ENCODE assay signal across 17 mouse cellular contexts in the genomic region with DNA sequence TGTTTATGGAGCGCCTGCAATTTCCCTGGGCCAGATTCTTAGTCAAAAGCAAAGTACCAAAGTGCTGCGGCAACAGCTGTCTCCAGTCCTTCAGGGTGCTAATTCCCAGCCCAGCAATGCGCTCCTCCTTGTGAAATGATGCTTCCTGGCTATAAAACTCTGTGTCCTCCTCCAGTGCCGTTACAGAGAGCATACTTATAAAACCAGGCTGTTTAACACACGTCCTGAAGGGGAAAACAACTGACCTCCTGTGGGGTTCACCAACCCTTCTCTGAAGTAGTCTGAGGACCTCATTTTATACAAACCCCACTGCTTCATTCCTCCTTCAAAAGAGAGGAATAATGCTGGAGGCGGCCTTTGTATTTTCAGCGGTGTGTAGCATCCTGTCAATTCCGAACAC. TPM values are rescaled to one million over a fixed set of nuclear protein-coding genes. Genes with fewer than 3 reads are reported as not detected.
DNase-seq lines count a peak whose midpoint lies in the region; ATAC-seq and TF ChIP-seq lines count a peak whose summit lies in the region.
"Had no signal": no experiment of that assay in that cellular context is flagged by ENCODE, and none has a peak within 500 bp of the region (broad histone marks: within the 10 kb centered on the region; RNA-seq: fewer than 3 reads in every experiment).

No protein-coding gene starts in this region.

- H3K4me2 ChIP-seq in hindbrain, embryonic 11.5 days (replicated peaks; ENCODE audit: low read depth, low read length): no peak overlapping the region
- H3K4me2 ChIP-seq in limb, embryonic 14.5 days (replicated peaks; ENCODE audit: low read depth, low read length, severe bottlenecking): no peak overlapping the region
- H3K4me2 ChIP-seq in forebrain, embryonic 12.5 days: peak overlapping the region; percentile 11; the same call in 1 of the 2 replicates
- H3K4me2 ChIP-seq in midbrain, embryonic 13.5 days (replicated peaks): no peak overlapping the region
- H3K4me2 ChIP-seq: embryonic facial prominence, embryonic 13.5 days; intestine, embryonic 15.5 days had no signal

- no peaks in the 10 kb centered on the region for H3K9me3 ChIP-seq in hindbrain, embryonic 10.5 days
- H3K9me3 ChIP-seq in hindbrain, embryonic 11.5 days (ENCODE audit: control insufficient read depth, low read length): no peaks in the 10 kb centered on the region
- no peaks in the 10 kb centered on the region for H3K9me3 ChIP-seq in limb, embryonic 14.5 days (ENCODE audit: control insufficient read depth, low read length)
- H3K9me3 ChIP-seq in limb, embryonic 10.5 days (replicated peaks): no peaks in the 10 kb centered on the region
- no peaks in the 10 kb centered on the region for H3K9me3 ChIP-seq in forebrain, embryonic 12.5 days
- no peaks in the 10 kb centered on the region for H3K9me3 ChIP-seq in midbrain, embryonic 13.5 days
- H3K9me3 ChIP-seq: embryonic facial prominence, embryonic 13.5 days; heart, embryonic 10.5 days; intestine, embryonic 15.5 days had no signal

- no peak for DNase-seq in hindbrain, embryonic 10.5 days (ENCODE audit: low spot score)
- no peak for DNase-seq in hindbrain, embryonic 11.5 days (ENCODE audit: low spot score)
- DNase-seq in limb, embryonic 14.5 days (ENCODE audit: low spot score): no peak
- DNase-seq in limb, embryonic 10.5 days (ENCODE audit: low spot score): no peak
- DNase-seq in urinary bladder, postnatal 10 days (ENCODE audit: low spot score): no peak
- DNase-seq in thymus, postnatal 0 days (ENCODE audit: low spot score): no peak
- DNase-seq: adrenal gland, postnatal 25 days; cerebellum, postnatal 14 days; gastrocnemius, postnatal 36 days; heart, postnatal 36 days; right cerebral cortex, postnatal 4 days had no signal

- ATAC-seq in hindbrain, embryonic 11.5 days (ENCODE audit: low FRiP score): no peak
- ATAC-seq in limb, embryonic 14.5 days (ENCODE audit: low FRiP score, low read depth): 0 out of 2 replicates have a peak, but pooled peaks have one; percentile 30
- ATAC-seq in forebrain, embryonic 12.5 days (ENCODE audit: low FRiP score): peak; percentile 39; the same call in 1 of the 2 replicates
- 0 out of 2 replicates have a peak, but pooled peaks have one; percentile 50 for ATAC-seq in midbrain, embryonic 13.5 days
- ATAC-seq: activated CD4-positive, CD25-positive, alpha-beta regulatory T cell, adult 4 months; intestine, embryonic 15.5 days had no signal

- 0 out of 2 replicates have a peak overlapping the region, but pooled peaks have one; percentile 3 for H3K27ac ChIP-seq in hindbrain, embryonic 10.5 days
- H3K27ac ChIP-seq in hindbrain, embryonic 11.5 days (ENCODE audit: low read depth, low read length): no peak overlapping the region
- H3K27ac ChIP-seq in limb, embryonic 14.5 days (replicated peaks; ENCODE audit: low read depth, low read length): no peak overlapping the region
- no peak overlapping the region for H3K27ac ChIP-seq in limb, embryonic 10.5 days
- H3K27ac ChIP-seq in forebrain, embryonic 12.5 days: peak overlapping the region; percentile 51
- H3K27ac ChIP-seq in midbrain, embryonic 13.5 days: no peak overlapping the region
- H3K27ac ChIP-seq: embryonic facial prominence, embryonic 13.5 days; heart, embryonic 10.5 days; intestine, embryonic 15.5 days had no signal

- no peak overlapping the region for H3K4me3 ChIP-seq in hindbrain, embryonic 10.5 days
- no peak overlapping the region for H3K4me3 ChIP-seq in hindbrain, embryonic 11.5 days (ENCODE audit: low read depth, low read length)
- H3K4me3 ChIP-seq in limb, embryonic 14.5 days (replicated peaks; ENCODE audit: low read length): no peak overlapping the region
- H3K4me3 ChIP-seq in limb, embryonic 10.5 days: no peak overlapping the region
- no peak overlapping the region for H3K4me3 ChIP-seq in forebrain, embryonic 12.5 days (replicated peaks)
- H3K4me3 ChIP-seq in midbrain, embryonic 13.5 days (replicated peaks): no peak overlapping the region
- H3K4me3 ChIP-seq: embryonic facial prominence, embryonic 13.5 days; heart, embryonic 10.5 days; intestine, embryonic 15.5 days had no signal

- WGBS in hindbrain, embryonic 10.5 days: 36% methylated on average over 8 of the region's 8 CpGs
- WGBS in hindbrain, embryonic 11.5 days: 37% methylated on average over 8 of the region's 8 CpGs
- WGBS in limb, embryonic 14.5 days: 32% methylated on average over 8 of the region's 8 CpGs
- 49% methylated on average over 8 of the region's 8 CpGs for WGBS in limb, embryonic 10.5 days
- WGBS in forebrain, embryonic 12.5 days: 12% methylated on average over 8 of the region's 8 CpGs
- 27% methylated on average over 8 of the region's 8 CpGs for WGBS in midbrain, embryonic 13.5 days

- no peak for TF ChIP-seq POLR2A in limb, embryonic 14.5 days (IDR thresholded peaks at IDR 0.05; ENCODE audit: borderline replicate concordance, extremely low read depth, insufficient read depth, insufficient read length)

- no peaks in the 10 kb centered on the region for H3K36me3 ChIP-seq in hindbrain, embryonic 10.5 days
- no peaks in the 10 kb centered on the region for H3K36me3 ChIP-seq in hindbrain, embryonic 11.5 days (ENCODE audit: control insufficient read depth, insufficient read depth, low read length)
- no peaks in the 10 kb centered on the region for H3K36me3 ChIP-seq in limb, embryonic 14.5 days (ENCODE audit: control insufficient read depth, insufficient read depth, low read length)
- no peaks in the 10 kb centered on the region for H3K36me3 ChIP-seq in limb, embryonic 10.5 days
- H3K36me3 ChIP-seq in forebrain, embryonic 12.5 days (replicated peaks): no peaks in the 10 kb centered on the region
- 0 out of 2 replicates have a peak, but pooled peaks cover 3% of the 10 kb centered on the region for H3K36me3 ChIP-seq in midbrain, embryonic 13.5 days
- H3K36me3 ChIP-seq: embryonic facial prominence, embryonic 13.5 days; heart, embryonic 10.5 days; intestine, embryonic 15.5 days had no signal

- H3K27me3 ChIP-seq in hindbrain, embryonic 10.5 days (ENCODE audit: insufficient read depth, poor library complexity, severe bottlenecking): no peaks in the 10 kb centered on the region
- no peaks in the 10 kb centered on the region for H3K27me3 ChIP-seq in hindbrain, embryonic 11.5 days (ENCODE audit: control insufficient read depth, insufficient read depth, low read length)
- no peaks in the 10 kb centered on the region for H3K27me3 ChIP-seq in limb, embryonic 14.5 days (ENCODE audit: control insufficient read depth, insufficient read depth, low read length)
- no peaks in the 10 kb centered on the region for H3K27me3 ChIP-seq in limb, embryonic 10.5 days (ENCODE audit: low read depth, poor library complexity, severe bottlenecking)
- H3K27me3 ChIP-seq in forebrain, embryonic 12.5 days: no peaks in the 10 kb centered on the region
- H3K27me3 ChIP-seq in midbrain, embryonic 13.5 days: no peaks in the 10 kb centered on the region
- H3K27me3 ChIP-seq: embryonic facial prominence, embryonic 13.5 days; intestine, embryonic 15.5 days had no signal

- peaks cover 23% of the 10 kb centered on the region for H3K4me1 ChIP-seq in hindbrain, embryonic 10.5 days (replicated peaks)
- H3K4me1 ChIP-seq in hindbrain, embryonic 11.5 days (replicated peaks; ENCODE audit: control insufficient read depth, insufficient read depth, low read length): no peaks in the 10 kb centered on the region
- H3K4me1 ChIP-seq in limb, embryonic 14.5 days (ENCODE audit: control insufficient read depth, insufficient read depth, low read length): no peaks in the 10 kb centered on the region
- no peaks in the 10 kb centered on the region for H3K4me1 ChIP-seq in limb, embryonic 10.5 days
- peaks cover 34% of the 10 kb centered on the region for H3K4me1 ChIP-seq in forebrain, embryonic 12.5 days
- peaks cover 26% of the 10 kb centered on the region for H3K4me1 ChIP-seq in midbrain, embryonic 13.5 days (replicated peaks)
- H3K4me1 ChIP-seq: embryonic facial prominence, embryonic 13.5 days; heart, embryonic 10.5 days; intestine, embryonic 15.5 days had no signal

- H3K9ac ChIP-seq in hindbrain, embryonic 11.5 days (ENCODE audit: low read depth, low read length): no peak overlapping the region
- no peak overlapping the region for H3K9ac ChIP-seq in limb, embryonic 14.5 days (ENCODE audit: low read depth, low read length, severe bottlenecking)
- no peak overlapping the region for H3K9ac ChIP-seq in forebrain, embryonic 12.5 days
- H3K9ac ChIP-seq in midbrain, embryonic 13.5 days (replicated peaks): no peak overlapping the region
- H3K9ac ChIP-seq: embryonic facial prominence, embryonic 13.5 days; intestine, embryonic 15.5 days had no signal

RNA-seq across cellular contexts. Expression of a gene that starts 28.0 kb away (rescaled TPM):
- polyA plus RNA-seq in hindbrain, embryonic 10.5 days (2016; fragmentation: Nextera tagmentation; extraction: Ambion mirVana): 4.4 and 5.5 TPM in 2 replicates
- 8.4 and 9.2 TPM in 2 replicates for polyA plus RNA-seq in hindbrain, embryonic 11.5 days (2014; fragmentation: Nextera tagmentation; extraction: Ambion mirVana)
- polyA plus RNA-seq in limb, embryonic 14.5 days (2012; rRNA removed): 6.4 and 7.9 TPM in 2 replicates
- polyA plus RNA-seq in limb, embryonic 14.5 days (2014; fragmentation: Nextera tagmentation; extraction: Ambion mirVana): 4.3 and 5.2 TPM in 2 replicates
- 1.6 and 3.1 TPM in 2 replicates for polyA plus RNA-seq in limb, embryonic 10.5 days (2016; fragmentation: Nextera tagmentation; extraction: Ambion mirVana)
- 11.5 and 13.4 TPM in 2 replicates for polyA plus RNA-seq in forebrain, embryonic 12.5 days (2016; fragmentation: Nextera tagmentation; extraction: Ambion mirVana)
- 11.4 and 12.8 TPM in 2 replicates for polyA plus RNA-seq in midbrain, embryonic 13.5 days (2015; fragmentation: Nextera tagmentation; extraction: Ambion mirVana)
- 1.6 and 3.3 TPM in 2 replicates for polyA plus RNA-seq in thymus, postnatal 0 days (2015; fragmentation: Nextera tagmentation; extraction: Ambion mirVana)
- polyA plus RNA-seq: activated CD4-positive, CD25-positive, alpha-beta regulatory T cell, adult 4 months had no signal

Comparison
In these comparisons a context has a peak if more than half of its experiments do, and no peak if none do; other contexts are left out.
1. H3K27ac ChIP-seq: peak in hindbrain, embryonic 10.5 days (single experiment) and forebrain, embryonic 12.5 days (single experiment); none in hindbrain, embryonic 11.5 days (single experiment), limb, embryonic 14.5 days (single experiment), limb, embryonic 10.5 days (single experiment) and midbrain, embryonic 13.5 days (single experiment).